Mouse (Mus musculus) bone marrow macrophage, adult 2 months (primary cell): ENCODE measurements around the gene Ssr2. TPM values are rescaled to one million over a fixed set of nuclear protein-coding genes. Genes with fewer than 3 reads are reported as not detected.
A peak's percentile ranks its signal among the peaks of the same experiment; 100 is the strongest.

Source experiments
- H3K27ac ChIP-seq: 2 replicates; pipeline ENCODE4 v1.5.1; 2012; ENCODE audit warnings: low read depth, low read length; ENCODE audit not compliant: insufficient read depth
- H3K4me1 ChIP-seq: 2 replicates; pipeline ENCODE4 v1.6.1; 2012; ENCODE audit warnings: low read length; ENCODE audit not compliant: control insufficient read depth, insufficient read depth
- H3K4me3 ChIP-seq: 2 replicates; pipeline ENCODE4 v1.5.1; 2012; ENCODE audit warnings: mild to moderate bottlenecking, low read length, moderate library complexity; ENCODE audit not compliant: insufficient read depth
- CTCF ChIP-seq: IDR thresholded peaks from 2 replicates; pipeline ENCODE4 v1.5.1; 2012; ENCODE audit warnings: low read depth, mild to moderate bottlenecking, low read length, moderate library complexity
- POLR2A ChIP-seq: IDR thresholded peaks from 2 replicates; pipeline ENCODE4 v1.6.1; 2012; ENCODE audit warnings: mild to moderate bottlenecking, low read depth, low read length, borderline replicate concordance
- polyA plus RNA-seq: library from polyadenylated mRNA; stranded (reverse); fragments of >200 nt; gene quantifications from 2 replicates; pipeline ENCODE4 v1.2.4, GENCODE M21; 2012; ENCODE audit not compliant: missing spikeins, insufficient read depth, insufficient read length

Ssr2 gene
- polyA plus RNA-seq, 1 experiment, result 83.2 TPM

DNA sequence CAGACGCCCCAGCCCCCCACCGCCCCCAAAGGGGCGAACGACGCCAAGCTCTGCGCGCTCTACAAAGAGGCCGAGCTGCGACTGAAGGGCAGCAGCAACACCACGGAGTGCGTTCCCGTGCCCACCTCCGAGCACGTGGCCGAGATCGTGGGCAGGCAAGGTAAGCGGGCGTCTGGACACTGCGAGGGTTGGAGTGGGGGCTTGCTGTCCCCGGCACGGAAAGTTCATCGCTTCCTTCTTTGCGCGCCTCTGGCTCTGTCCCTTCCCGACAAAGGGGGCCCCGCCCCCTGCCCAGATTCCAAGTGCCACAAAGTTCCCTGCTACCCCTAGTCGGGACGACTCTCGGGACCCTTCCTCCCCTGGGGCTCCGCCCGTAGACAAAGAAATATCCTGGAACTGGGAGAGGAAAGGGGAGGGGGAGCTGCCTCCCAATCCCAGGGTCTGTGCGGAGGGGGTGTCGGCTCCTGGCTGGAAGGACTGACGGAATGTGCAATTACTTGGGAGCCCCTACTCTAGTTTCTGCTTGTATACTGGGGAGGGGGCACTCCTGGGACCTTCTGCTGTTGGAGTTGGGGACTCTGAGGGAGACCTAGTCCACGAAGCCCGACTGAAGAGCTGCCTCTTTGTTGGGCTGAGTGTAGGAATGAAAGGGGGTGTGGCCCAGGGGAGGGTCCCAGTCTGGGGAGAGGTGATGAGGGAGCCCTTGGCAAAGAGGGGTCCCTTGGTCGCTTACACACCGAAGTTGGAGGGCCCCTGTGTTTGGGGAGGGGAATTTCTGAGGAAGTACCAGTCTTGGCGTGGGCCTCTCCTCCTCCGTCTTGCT, 42.8 kb upstream of the Ssr2 start:
- Histone ChIP-seq H3K4me1 (peaks cover 4% of the 10 kb centered on the region; the same call in 1 of the 2 replicates), H3K4me3 (peak overlapping the region; percentile 89), H3K27ac (no peak overlapping the region)
- no peak for TF ChIP-seq CTCF
- TF ChIP-seq POLR2A, result no peak

GRCm38 (mm10) chr3:88533706-88534105, 42.0 kb upstream of the Ssr2 start:
- TF ChIP-seq POLR2A, result no peak
- TF ChIP-seq CTCF, result no peak
- H3K27ac ChIP-seq, result no peak overlapping the region
- H3K4me1 ChIP-seq, result peaks cover 4% of the 10 kb centered on the region; the same call in 1 of the 2 replicates
- no peak overlapping the region for H3K4me3 ChIP-seq

GRCm38 (mm10) chr3:88535005-88535404, 40.7 kb upstream of the Ssr2 start:
- H3K4me3 ChIP-seq, result no peak overlapping the region
- peaks cover 4% of the 10 kb centered on the region; the same call in 1 of the 2 replicates for H3K4me1 ChIP-seq
- no peak overlapping the region for H3K27ac ChIP-seq
- TF ChIP-seq POLR2A, result no peak
- TF ChIP-seq CTCF, result no peak

GRCm38 (mm10) chr3:88535527-88535926, 40.1 kb upstream of the Ssr2 start:
- Histone ChIP-seq H3K27ac (no peak overlapping the region), H3K4me3 (no peak overlapping the region), H3K4me1 (peaks cover 2% of the 10 kb centered on the region; the same call in 1 of the 2 replicates)
- TF ChIP-seq POLR2A (no peak), CTCF (no peak)

GRCm38 (mm10) chr3:88536103-88536930, 39.4 kb upstream of the Ssr2 start:
- H3K4me1 ChIP-seq, result no peaks in the 10 kb centered on the region
- H3K4me3 ChIP-seq, result no peak overlapping the region
- no peak overlapping the region for H3K27ac ChIP-seq
- TF ChIP-seq CTCF, result no peak
- TF ChIP-seq POLR2A, result no peak

DNA sequence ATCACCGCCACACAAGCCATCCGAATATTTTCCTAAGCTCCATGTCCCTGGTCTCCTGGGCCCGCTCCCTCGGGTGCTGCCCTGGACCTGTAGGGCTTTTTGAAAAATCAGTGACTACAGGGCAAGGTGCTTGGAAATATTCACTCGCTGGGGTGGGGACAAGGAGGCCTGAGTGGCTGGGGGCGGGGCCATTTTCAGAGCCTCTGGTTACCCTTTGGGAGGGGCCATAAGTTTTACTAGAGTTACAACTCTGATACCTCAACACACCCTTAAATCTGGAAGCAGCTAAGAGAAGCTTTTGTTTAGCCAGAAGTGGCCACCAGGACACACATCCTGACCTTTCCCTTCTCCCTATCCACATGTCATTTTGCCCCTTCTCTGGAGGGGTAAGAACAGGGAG, 38.5 kb upstream of the Ssr2 start:
- no peak for TF ChIP-seq CTCF
- no peaks in the 10 kb centered on the region for H3K4me1 ChIP-seq
- no peak overlapping the region for H3K4me3 ChIP-seq
- no peak overlapping the region for H3K27ac ChIP-seq

DNA sequence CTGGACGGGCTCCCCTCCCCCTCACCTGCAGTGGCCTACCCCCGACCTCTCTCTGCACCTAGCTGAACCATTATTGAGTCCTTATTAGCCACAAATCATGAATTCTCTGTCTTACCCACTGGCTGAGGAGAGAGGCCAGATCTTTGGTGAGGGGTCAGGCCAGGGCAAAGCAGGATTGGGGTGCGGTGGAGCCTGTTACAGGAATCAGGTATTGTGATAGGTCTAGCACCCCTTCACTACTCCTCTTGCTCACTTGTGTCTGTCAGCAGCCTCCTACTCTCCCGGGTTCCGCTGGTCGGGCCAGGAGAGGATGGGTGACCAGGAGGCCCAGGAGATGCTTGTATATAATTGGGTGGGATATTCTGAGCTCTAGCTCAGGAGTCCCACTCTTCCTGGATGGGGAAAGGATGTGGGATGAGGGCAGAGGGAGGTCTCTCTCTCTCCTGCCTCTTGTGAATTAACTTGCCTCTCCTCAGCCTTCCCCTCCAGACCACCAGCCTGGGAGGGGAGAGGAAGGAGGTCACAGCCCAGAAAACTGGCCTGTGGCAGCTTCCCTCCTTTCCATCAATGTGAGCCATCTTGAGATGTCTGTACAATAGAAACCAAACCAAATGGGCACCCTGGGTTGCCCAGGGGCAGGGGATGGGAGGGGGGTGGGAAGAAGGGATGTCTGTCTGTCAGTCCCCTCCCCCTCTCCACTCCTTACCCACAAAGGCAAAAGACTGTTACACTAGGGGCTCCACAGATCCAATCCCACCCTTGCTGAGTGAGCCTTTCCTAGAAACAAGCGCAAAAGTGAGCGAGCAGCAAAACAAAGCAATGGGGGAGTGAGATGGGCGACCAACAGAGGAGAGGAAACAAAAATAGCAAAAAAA, 37.2 kb upstream of the Ssr2 start:
- Histone ChIP-seq H3K4me3 (no peak overlapping the region), H3K4me1 (no peaks in the 10 kb centered on the region), H3K27ac (no peak overlapping the region)
- TF ChIP-seq POLR2A, result no peak
- no peak for TF ChIP-seq CTCF

DNA sequence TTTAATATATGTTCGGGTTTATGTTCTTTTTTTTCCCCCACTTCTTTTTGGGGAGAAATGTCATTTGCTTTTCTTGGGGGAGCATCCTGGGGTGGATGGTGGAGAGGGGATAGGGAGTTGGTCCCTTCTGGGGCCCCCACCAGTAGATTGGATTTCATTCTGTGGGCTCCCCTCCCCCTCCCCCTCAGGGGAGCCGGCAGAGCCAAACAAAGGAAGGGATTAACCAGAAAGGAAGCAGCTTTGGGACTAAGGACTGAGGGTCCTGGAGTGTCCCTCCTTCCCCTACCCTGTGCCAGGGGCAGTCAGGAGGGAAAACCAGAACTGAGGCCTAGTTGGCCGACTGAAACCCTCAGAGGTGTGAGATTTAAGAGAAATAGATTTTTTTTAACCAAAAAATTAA, 36.3 kb upstream of the Ssr2 start:
- TF ChIP-seq POLR2A (no peak), CTCF (no peak)
- no peaks in the 10 kb centered on the region for H3K4me1 ChIP-seq
- no peak overlapping the region for H3K27ac ChIP-seq
- H3K4me3 ChIP-seq, result no peak overlapping the region

- TF ChIP-seq CTCF, result no peak
- no peak for TF ChIP-seq POLR2A
Measured at GRCm38 (mm10) chr3:88540085-88540484, 35.6 kb upstream of the Ssr2 start.

GRCm38 (mm10) chr3:88541622-88542401, 33.9 kb upstream of the Ssr2 start:
- Histone ChIP-seq H3K27ac (no peak overlapping the region), H3K4me3 (no peak overlapping the region), H3K4me1 (0 out of 2 replicates have a peak, but pooled peaks cover 2% of the 10 kb centered on the region)
- TF ChIP-seq CTCF, result no peak
- no peak for TF ChIP-seq POLR2A

More at GRCm38 (mm10) chr3:88540085-88540484, 35.6 kb upstream of the Ssr2 start:
- H3K4me1 ChIP-seq, result no peaks in the 10 kb centered on the region
- H3K27ac ChIP-seq, result no peak overlapping the region
- no peak overlapping the region for H3K4me3 ChIP-seq
